Mouse (Mus musculus) heart, embryonic 11.5 days (tissue): ENCODE measurements around the gene Ryr1. TPM values are rescaled to one million over a fixed set of nuclear protein-coding genes. Genes with fewer than 3 reads are reported as not detected.
"Not testable (repeated sequence)": the region's sequence is repeated elsewhere in the genome, so short reads cannot be mapped to it uniquely, and the experiment has no call there.

Experiments used
- ATAC-seq: fragments of 200-750 bp; cut with Nextera tagmentation; replicated peaks from 2 replicates; pipeline ENCODE4 v1.8.0; 2017; ENCODE audit warnings: moderate library complexity; ENCODE audit not compliant: insufficient number of reproducible peaks, low FRiP score, low TSS enrichment
- H3K27ac ChIP-seq: fragments of 300-500 bp; sonication (generic); 2 replicates; pipeline ENCODE4 v1.5.1; 2014; ENCODE audit warnings: mild to moderate bottlenecking, low read depth, low read length
- H3K27me3 ChIP-seq: fragments of 300-500 bp; sonication (generic); 2 replicates; pipeline ENCODE4 v1.6.1; 2014; ENCODE audit warnings: mild to moderate bottlenecking, low read length, mixed read lengths; ENCODE audit not compliant: control insufficient read depth, insufficient read depth
- H3K36me3 ChIP-seq: fragments of 300-500 bp; sonication (generic); 2 replicates; pipeline ENCODE4 v1.6.1; 2014; ENCODE audit warnings: mild to moderate bottlenecking, low read length, moderate library complexity, mixed read lengths; ENCODE audit not compliant: control insufficient read depth, insufficient read depth
- H3K4me1 ChIP-seq: fragments of 300-500 bp; sonication (generic); 2 replicates; pipeline ENCODE4 v1.6.1; 2014; ENCODE audit warnings: low read length; ENCODE audit not compliant: control insufficient read depth, insufficient read depth
- H3K4me2 ChIP-seq: fragments of 300-500 bp; sonication (generic); 2 replicates; pipeline ENCODE4 v1.6.1; 2014; ENCODE audit warnings: mild to moderate bottlenecking, moderate library complexity
- H3K4me3 ChIP-seq: fragments of 300-500 bp; sonication (generic); 2 replicates; pipeline ENCODE4 v1.5.1; 2014; ENCODE audit warnings: low read depth, low read length
- H3K9ac ChIP-seq: fragments of 300-500 bp; sonication (generic); 2 replicates; pipeline ENCODE4 v1.6.1; 2014; ENCODE audit warnings: mild to moderate bottlenecking, low read depth, low read length, moderate library complexity
- H3K9me3 ChIP-seq: fragments of 300-500 bp; sonication (generic); replicated peaks from 2 replicates; pipeline ENCODE4 v1.6.1; 2016; ENCODE audit warnings: low read length; ENCODE audit not compliant: control insufficient read depth
- WGBS: fragments of 180-500 bp; shearing (Covaris S2); extraction: QIAGEN DNeasy Blood & Tissue Kit; methylation state at CpG from one replicate; pipeline ENCODE4 v1.1.7; 2014; ENCODE audit not compliant: insufficient replicate concordance; 5-methylcytosine and 5-hydroxymethylcytosine counted together
- polyA plus RNA-seq: library from polyadenylated mRNA; unstranded; fragments of >200 nt; fragmentation: Nextera tagmentation; extraction: Ambion mirVana; gene quantifications from 2 replicates; pipeline ENCODE4 v1.2.1, GENCODE M21; 2014

Ryr1 gene
- polyA plus RNA-seq, 1 experiment from 2014 or later: 0.31 TPM

DNA sequence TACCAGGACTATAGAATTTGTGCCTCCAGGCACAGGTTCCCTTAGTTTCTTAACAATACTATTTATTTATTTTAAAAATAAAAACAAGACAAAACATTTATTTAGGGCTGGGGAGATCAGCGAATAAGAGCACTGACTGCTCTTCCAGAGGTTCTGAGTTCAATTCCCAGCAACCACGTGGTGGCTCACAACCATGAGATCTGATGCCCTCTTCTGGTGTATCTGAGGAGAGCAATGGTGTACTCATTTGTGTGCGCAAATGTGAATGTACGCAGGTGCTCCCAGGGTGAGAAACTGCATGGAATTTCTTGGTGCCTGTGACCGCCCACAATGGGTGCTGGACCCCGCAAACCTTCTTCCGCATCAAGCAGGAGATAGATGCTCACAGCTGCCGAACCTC lies 152.0 kb downstream of the Ryr1 start:
- H3K4me1 ChIP-seq: peaks cover 10% of the 10 kb centered on the region; the same call in 1 of the 2 replicates
- no peak overlapping the region for H3K9ac ChIP-seq
- H3K4me2 ChIP-seq: no peak overlapping the region
- no peak overlapping the region for H3K27ac ChIP-seq
- no peaks in the 10 kb centered on the region for H3K9me3 ChIP-seq
- 79% methylated on average over 8 of the region's 8 CpGs for WGBS
- H3K36me3 ChIP-seq: peaks cover 29% of the 10 kb centered on the region
- no peak for ATAC-seq
- no peaks in the 10 kb centered on the region for H3K27me3 ChIP-seq
- no peak overlapping the region for H3K4me3 ChIP-seq

DNA sequence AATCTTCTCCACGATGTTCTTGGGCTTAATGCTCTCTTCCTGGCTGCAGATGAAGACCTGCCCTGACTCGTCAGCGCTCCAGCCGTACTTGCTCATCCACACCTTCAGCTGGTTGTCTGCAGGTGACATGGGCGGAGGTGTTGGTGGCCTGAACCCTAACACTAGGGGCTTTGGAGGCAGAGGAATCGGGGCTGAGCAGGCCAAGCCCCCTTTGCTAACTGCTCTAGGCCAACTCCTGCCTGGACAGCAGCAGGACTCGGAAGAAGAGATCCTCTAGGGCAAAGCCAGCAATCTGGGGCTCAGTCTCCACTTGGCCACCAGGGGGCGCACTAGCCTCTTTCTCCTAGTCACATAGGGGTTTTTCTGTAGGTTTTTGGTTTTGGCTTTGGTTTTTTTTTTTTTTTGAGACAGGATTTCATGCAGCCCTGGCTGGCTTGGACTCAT lies 152.4 kb downstream of the Ryr1 start:
- Histone ChIP-seq H3K27ac (no peak overlapping the region), H3K4me1 (peaks cover 10% of the 10 kb centered on the region; the same call in 1 of the 2 replicates), H3K36me3 (peaks cover 27% of the 10 kb centered on the region), H3K27me3 (no peaks in the 10 kb centered on the region), H3K4me2 (no peak overlapping the region), H3K4me3 (no peak overlapping the region), H3K9me3 (no peaks in the 10 kb centered on the region), H3K9ac (no peak overlapping the region)
- WGBS: 66% methylated on average over 8 of the region's 8 CpGs
- ATAC-seq: no peak

DNA sequence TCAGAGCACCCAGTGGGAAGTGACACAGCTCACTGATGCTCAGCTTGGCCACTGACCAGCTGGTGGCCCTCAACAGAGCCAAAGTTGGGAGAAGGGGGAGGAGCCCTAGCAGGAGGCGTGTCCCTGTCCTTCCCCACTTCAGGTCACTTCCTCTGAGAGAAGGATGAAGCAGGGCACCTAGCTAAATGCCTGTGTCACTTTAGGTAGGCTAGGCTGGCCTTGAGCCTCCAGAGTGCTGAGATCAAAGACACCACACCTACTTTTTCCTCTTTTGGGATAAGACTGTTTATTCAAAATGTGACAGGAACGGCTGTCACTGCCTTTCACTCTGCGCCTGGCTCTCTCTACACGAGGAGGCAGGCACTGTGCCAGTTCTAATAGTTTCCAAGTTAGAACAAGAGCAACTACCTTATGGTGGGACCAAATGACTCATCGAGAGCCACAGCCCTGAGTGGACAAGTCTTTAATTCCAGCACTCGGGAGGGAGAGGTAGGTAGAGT lies 153.2 kb downstream of the Ryr1 start:
- Histone ChIP-seq H3K27ac (no peak overlapping the region; the same call in 1 of the 2 replicates), H3K4me2 (no peak overlapping the region), H3K27me3 (no peaks in the 10 kb centered on the region), H3K36me3 (peaks cover 23% of the 10 kb centered on the region), H3K9me3 (no peaks in the 10 kb centered on the region), H3K4me1 (peaks cover 12% of the 10 kb centered on the region; the same call in 1 of the 2 replicates), H3K9ac (no peak overlapping the region), H3K4me3 (no peak overlapping the region)
- 0 out of 2 replicates have a peak, but pooled peaks have one; percentile 5 for ATAC-seq
- 64% methylated on average over 6 of the region's 6 CpGs for WGBS

DNA sequence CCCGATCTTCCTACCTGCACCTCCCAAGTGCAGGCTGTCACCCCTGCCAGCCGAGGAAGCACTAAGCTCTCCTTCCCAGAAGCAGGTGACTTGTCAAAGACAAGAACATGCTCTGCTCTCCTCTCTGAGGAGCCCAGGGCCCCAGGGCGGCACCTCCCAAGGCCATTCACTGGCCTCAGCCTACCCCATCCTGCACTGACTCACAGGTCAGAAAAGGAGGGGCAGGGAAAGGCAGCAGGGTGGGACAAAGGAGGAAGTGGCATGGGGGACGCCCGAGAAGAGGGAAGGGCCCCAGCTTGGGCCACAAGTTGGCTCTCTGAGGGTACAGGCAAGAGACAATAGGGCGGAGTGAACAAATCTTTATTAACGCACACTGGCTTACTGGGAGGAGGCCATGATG lies 153.9 kb downstream of the Ryr1 start:
- Histone ChIP-seq H3K4me3 (no peak overlapping the region), H3K27ac (no peak overlapping the region), H3K9ac (no peak overlapping the region), H3K36me3 (peaks cover 18% of the 10 kb centered on the region), H3K9me3 (no peaks in the 10 kb centered on the region), H3K4me1 (peaks cover 12% of the 10 kb centered on the region; the same call in 1 of the 2 replicates), H3K4me2 (no peak overlapping the region), H3K27me3 (no peaks in the 10 kb centered on the region)
- 86% methylated on average over 7 of the region's 7 CpGs for WGBS
- 0 out of 2 replicates have a peak, but pooled peaks have one; percentile 11 for ATAC-seq

DNA sequence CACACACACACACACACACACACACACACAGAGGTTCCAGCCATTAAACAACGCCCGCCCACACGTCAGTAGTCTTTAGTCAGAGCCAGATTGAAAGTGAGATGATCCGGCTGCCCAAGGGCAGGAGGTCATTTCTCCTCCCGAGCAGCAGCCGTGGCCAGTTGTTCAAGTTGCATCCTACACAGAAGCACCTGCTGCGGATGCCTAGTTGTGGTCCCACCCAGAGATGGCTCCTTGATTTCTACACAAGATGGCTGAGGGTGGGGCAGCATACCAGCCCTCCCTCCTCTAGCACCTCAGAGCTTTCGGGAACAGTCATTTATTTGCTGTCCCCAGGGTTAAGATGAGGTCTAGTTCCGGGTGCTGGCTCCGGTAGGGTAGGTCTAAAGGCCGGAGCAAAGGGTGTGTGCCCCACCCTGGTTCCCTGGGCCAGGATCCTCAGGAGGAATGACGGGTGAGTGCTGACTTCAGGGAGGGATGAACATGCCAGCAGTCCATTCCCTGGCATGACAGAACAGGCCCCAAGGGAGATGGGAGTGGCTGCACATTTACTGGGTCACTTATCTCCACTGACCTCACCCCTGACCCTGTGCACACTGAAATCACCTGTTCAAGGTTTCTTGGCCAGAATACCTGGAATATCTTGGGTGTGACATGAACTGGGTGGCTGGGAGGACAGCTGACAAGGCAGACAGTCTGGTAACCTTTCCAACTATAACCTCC lies 155.1 kb downstream of the Ryr1 start:
- no peak overlapping the region for H3K9ac ChIP-seq
- H3K4me3 ChIP-seq: no peak overlapping the region
- 0 out of 2 replicates have a peak, but pooled peaks have one; percentile 8 for ATAC-seq
- H3K27ac ChIP-seq: no peak overlapping the region
- no peaks in the 10 kb centered on the region for H3K9me3 ChIP-seq
- H3K36me3 ChIP-seq: peaks cover 18% of the 10 kb centered on the region
- no peaks in the 10 kb centered on the region for H3K27me3 ChIP-seq
- WGBS: 64% methylated on average over 12 of the region's 12 CpGs
- H3K4me2 ChIP-seq: no peak overlapping the region
- H3K4me1 ChIP-seq: peaks cover 12% of the 10 kb centered on the region; the same call in 1 of the 2 replicates

DNA sequence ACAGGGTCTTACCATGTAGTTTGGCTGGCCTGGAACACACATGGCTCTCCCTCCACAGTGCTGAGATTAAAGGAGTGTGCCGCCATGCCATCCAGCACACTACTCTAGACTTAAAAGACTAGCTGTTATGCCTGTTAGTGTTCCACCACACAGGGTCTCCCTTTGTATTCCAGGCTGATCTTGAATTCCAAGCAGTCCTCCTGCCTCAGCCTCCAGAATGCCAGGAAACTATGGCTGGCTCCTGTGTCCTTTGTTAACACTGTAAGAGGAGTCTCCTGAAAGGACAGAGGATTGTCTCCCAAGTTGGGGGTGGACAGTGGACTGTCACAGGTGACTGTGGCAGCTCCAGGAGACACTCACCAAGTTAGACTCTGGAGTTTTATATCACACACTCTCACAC lies 155.7 kb downstream of the Ryr1 start:
- Histone ChIP-seq H3K4me2 (no peak overlapping the region), H3K27me3 (no peaks in the 10 kb centered on the region), H3K36me3 (peaks cover 16% of the 10 kb centered on the region), H3K4me3 (no peak overlapping the region), H3K4me1 (peaks cover 12% of the 10 kb centered on the region; the same call in 1 of the 2 replicates), H3K27ac (no peak overlapping the region), H3K9me3 (no peaks in the 10 kb centered on the region), H3K9ac (no peak overlapping the region)
- 81% methylated on average over 1 of the region's 1 CpGs for WGBS
- ATAC-seq: no peak

DNA sequence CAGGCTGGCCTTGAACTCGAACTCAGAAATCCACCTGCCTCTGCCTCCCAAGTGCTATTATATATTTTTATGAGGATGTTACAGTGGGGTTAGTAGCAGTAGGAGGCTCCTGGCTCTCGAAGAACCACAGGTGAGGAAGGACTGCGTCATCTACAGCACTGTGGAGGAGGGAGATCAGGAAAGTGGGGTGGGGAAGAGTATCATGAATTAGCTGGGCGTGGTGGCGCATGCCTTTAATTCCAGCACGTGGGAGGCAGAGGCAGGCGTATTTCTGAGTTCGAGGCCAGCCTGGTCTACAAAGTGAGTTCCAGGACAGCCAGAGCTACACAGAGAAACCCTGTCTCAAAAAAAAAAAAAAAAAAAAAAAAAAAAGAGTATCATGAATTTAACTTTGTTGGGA lies 156.9 kb downstream of the Ryr1 start:
- not testable (repeated sequence) for H3K27ac ChIP-seq, H3K9ac ChIP-seq, H3K9me3 ChIP-seq, H3K4me2 ChIP-seq, H3K36me3 ChIP-seq, H3K4me3 ChIP-seq, ATAC-seq, H3K27me3 ChIP-seq
- 93% methylated on average over 8 of the region's 8 CpGs for WGBS
- H3K4me1 ChIP-seq: peaks cover 12% of the 10 kb centered on the region; the same call in 1 of the 2 replicates

DNA sequence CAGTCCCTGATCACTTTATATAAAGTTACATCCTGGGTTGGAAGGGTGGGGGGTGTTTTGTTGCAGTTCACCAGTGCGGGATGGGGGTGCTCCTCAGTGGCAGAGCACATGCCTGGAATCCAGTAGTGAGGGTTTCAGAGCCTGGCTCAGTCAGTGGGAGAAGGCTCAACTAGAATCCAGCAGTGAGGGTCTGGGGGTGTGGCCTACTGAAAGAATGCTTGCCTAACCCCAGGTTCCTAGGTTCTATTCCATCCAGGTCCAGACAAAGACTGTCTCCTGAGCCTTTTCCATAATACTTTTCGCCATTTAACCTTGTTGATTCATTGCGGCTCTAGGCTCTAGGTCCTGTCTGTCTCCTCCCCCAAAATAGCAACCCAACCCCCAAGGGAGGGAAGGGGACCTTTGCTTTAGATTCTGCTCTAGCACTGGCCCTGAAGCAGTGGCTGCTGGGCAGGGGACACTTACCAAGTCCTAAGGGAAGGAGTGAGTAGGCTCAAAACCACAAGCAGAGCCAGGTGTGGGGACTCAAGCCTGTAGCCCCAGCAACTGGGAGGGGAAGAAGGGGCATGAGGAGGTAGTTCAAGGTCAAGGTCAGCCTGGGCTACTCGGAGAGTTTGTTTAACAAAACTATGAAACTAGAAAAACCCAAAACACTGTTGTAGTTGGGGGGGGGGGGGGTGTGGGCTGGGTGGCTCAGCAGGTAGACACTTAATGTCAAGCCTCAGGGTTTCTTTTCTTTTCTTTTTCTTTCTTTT lies 158.1 kb downstream of the Ryr1 start:
- no peak for ATAC-seq
- WGBS: 56% methylated on average over 4 of the region's 4 CpGs
- Histone ChIP-seq H3K4me2 (no peak overlapping the region), H3K4me3 (no peak overlapping the region), H3K9ac (no peak overlapping the region), H3K27ac (no peak overlapping the region), H3K9me3 (no peaks in the 10 kb centered on the region), H3K4me1 (peaks cover 12% of the 10 kb centered on the region; the same call in 1 of the 2 replicates), H3K27me3 (no peaks in the 10 kb centered on the region), H3K36me3 (peaks cover 9% of the 10 kb centered on the region; the same call in 1 of the 2 replicates)
